Mouse (Mus musculus) E14TG2a.4 (cell line): ENCODE data around the gene Slc39a7.

Experiments used
- CTCF ChIP-seq: conservative IDR thresholded peaks from 2 replicates; pipeline ENCODE4 v1.5.1; 2014; ENCODE audit warnings: low read length
- NANOG ChIP-seq: IDR thresholded peaks from 2 replicates; pipeline ENCODE4 v1.6.1; 2014; ENCODE audit warnings: borderline replicate concordance, low read length, mixed read lengths
- POU5F1 ChIP-seq: IDR thresholded peaks from 2 replicates; pipeline ENCODE4 v1.6.1; 2014; ENCODE audit warnings: low read length, borderline replicate concordance

DNA sequence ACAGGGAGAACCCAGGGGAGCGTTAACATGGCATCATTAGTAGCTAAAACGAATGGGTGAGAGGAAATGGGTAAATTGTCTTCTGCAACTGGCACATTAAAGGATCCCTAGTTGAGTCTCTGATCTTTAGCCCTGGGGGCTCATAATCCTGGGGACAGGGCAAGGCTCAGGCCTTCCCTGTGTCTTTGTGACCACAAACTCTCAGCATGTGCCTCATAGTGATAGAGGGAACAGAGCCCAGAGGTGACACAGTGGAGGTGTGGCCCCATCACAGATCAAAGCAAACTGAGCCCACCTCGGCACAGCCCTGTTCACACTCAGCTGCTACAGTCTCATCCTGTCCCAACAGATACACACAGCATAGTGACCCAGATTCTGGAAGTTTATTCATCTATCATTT lies 35.8 kb downstream of the Slc39a7 start:
- TF ChIP-seq CTCF (no peak), POU5F1 (no peak), NANOG (no peak)
